Mouse (Mus musculus) bone marrow macrophage, adult 2 months (primary cell): ENCODE data around the gene Ripk1.

Experiments
- CTCF ChIP-seq: IDR thresholded peaks from 2 replicates; pipeline ENCODE4 v1.5.1; 2012; ENCODE audit warnings: low read depth, mild to moderate bottlenecking, low read length, moderate library complexity
- POLR2A ChIP-seq: IDR thresholded peaks from 2 replicates; pipeline ENCODE4 v1.6.1; 2012; ENCODE audit warnings: mild to moderate bottlenecking, low read depth, low read length, borderline replicate concordance

DNA sequence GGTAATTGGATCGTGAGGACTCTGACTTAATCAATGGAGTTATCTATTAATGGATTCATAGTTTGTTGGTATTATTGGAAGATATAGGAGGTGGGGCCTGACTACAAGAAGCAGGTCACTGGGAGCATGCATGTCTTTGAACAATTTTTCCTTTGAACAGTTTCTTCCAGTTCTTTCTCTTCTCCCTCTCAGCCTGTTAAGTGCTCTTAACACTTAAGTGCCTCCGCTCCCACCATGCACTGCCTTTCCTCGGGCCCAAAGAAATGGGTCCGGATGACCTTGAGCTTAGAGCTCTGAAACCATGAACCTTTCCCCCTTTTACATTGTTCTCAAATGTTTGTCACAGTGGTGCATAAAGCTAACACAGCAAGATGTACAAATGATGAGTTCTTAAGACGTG, 34.6 kb downstream of the Ripk1 start:
- TF ChIP-seq CTCF (no peak), POLR2A (no peak)
